Mouse (Mus musculus) ES-E14 (cell line): ENCODE measurements around the gene Arap1. TPM values are rescaled to one million over a fixed set of nuclear protein-coding genes. Genes with fewer than 3 reads are reported as not detected.

Experiments
- DNase-seq: peaks from one replicate; pipeline ENCODE4 v3.0.0-alpha.2; 2013; ENCODE audit warnings: low read depth, low spot score
- H3K27ac ChIP-seq: 2 replicates; pipeline ENCODE4 v1.5.1; 2012; ENCODE audit warnings: low read depth, mild to moderate bottlenecking, low read length, moderate library complexity, mixed read lengths; ENCODE audit not compliant: poor library complexity, insufficient read depth, severe bottlenecking
- H3K36me3 ChIP-seq: 2 replicates; pipeline ENCODE4 v1.6.1; 2012; ENCODE audit warnings: mild to moderate bottlenecking, low read length, moderate library complexity, mixed read lengths; ENCODE audit not compliant: control insufficient read depth, poor library complexity, insufficient read depth, severe bottlenecking
- H3K4me1 ChIP-seq, 2 experiments: fragments of 150-350 bp in 1 of 2; sonication (generic) in 1 of 2; 2 replicates each; pipeline ENCODE4 v1.6.1; 2012; ENCODE audit warnings: low read length in 2 of 2, mild to moderate bottlenecking in 1 of 2, mixed read lengths in 1 of 2; ENCODE audit not compliant: control insufficient read depth in 2 of 2, insufficient read depth in 2 of 2, poor library complexity in 1 of 2
- H3K4me3 ChIP-seq, 2 experiments: fragments of 150-350 bp in 1 of 2; sonication (generic) in 1 of 2; 2 replicates each; pipeline ENCODE4 v1.5.1; 2012; ENCODE audit warnings: low read length in 2 of 2, low read depth in 1 of 2, mild to moderate bottlenecking in 1 of 2, mixed read lengths in 1 of 2; ENCODE audit not compliant: insufficient read depth in 1 of 2, poor library complexity in 1 of 2, severe bottlenecking in 1 of 2
- H3K9ac ChIP-seq: 2 replicates; pipeline ENCODE4 v1.6.1; 2012; ENCODE audit warnings: low read depth, mild to moderate bottlenecking, low read length, mixed read lengths; ENCODE audit not compliant: poor library complexity, insufficient read depth, severe bottlenecking
- H3K9me3 ChIP-seq: fragments of 150-350 bp; sonication (generic); 2 replicates; pipeline ENCODE4 v1.6.1; 2012; ENCODE audit warnings: low read depth, mild to moderate bottlenecking, low read length; ENCODE audit not compliant: control insufficient read depth, insufficient read depth
- CHD2 ChIP-seq: IDR thresholded peaks from 2 replicates; pipeline ENCODE4 v1.6.1; 2014; ENCODE audit warnings: mild to moderate bottlenecking, low read depth, low read length, inconsistent platforms
- HCFC1 ChIP-seq: IDR thresholded peaks from 2 replicates; pipeline ENCODE4 v1.6.1; 2012; ENCODE audit warnings: low read length, inconsistent platforms, borderline replicate concordance; ENCODE audit not compliant: insufficient read depth
- MAFK ChIP-seq: IDR thresholded peaks from 2 replicates; pipeline ENCODE4 v1.6.1; 2014; ENCODE audit warnings: mild to moderate bottlenecking, low read depth, low read length, inconsistent platforms; ENCODE audit not compliant: insufficient read depth
- ZC3H11A ChIP-seq: IDR thresholded peaks from 2 replicates; pipeline ENCODE4 v1.6.1; 2012; ENCODE audit warnings: low read depth, mild to moderate bottlenecking, inconsistent platforms, low read length, borderline replicate concordance
- ZNF384 ChIP-seq: IDR thresholded peaks from 2 replicates; pipeline ENCODE4 v1.6.1; 2012; ENCODE audit warnings: low read depth, low read length, inconsistent platforms
- in situ Hi-C, 2 experiments: fragments of 600-800 bp; cut with MboI; formaldehyde crosslinking; loops; one replicate each; pipeline ENCODE4 v1.15.1; 2025; ENCODE audit warnings: low sequenced_read_pairs in 2 of 2, inconsistent platforms in 1 of 2; ENCODE audit not compliant: unreplicated experiment in 2 of 2
- total RNA-seq: library from RNA; depleted of rRNA; stranded (reverse); fragments of 300-350 nt; gene quantifications from 2 replicates; pipeline ENCODE4 v1.2.3, GENCODE M21; 2012

The Arap1 gene
- total RNA-seq, 1 experiment: 32.2 TPM

DNA sequence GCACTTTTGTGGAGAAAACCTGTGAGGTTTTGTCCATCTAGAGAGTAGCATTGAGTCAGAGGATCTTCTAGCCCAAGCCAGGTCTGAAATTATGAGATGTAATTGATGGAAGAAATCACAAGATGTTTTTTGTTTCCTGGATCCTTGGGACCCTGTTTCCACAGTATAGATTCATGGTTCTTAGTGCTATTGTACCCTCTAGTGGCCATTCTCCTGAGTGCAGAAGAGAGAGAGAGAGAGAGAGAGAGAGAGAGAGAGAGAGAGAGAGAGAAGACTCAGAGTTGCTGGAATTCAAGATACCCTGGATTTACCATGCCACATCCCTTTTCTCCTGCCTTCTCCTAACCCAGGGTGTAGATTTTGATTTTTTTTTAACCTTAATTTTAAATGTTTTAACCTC lies 26.3 kb downstream of the Arap1 start:
- DNase-seq: no peak
- Histone ChIP-seq H3K4me1 (peaks cover 1 to 8% of the 10 kb centered on the region in 2 experiments; a peak in 1 of 4 replicates), H3K9ac (no peak overlapping the region), H3K36me3 (no peaks in the 10 kb centered on the region; the same call in 1 of the 2 replicates), H3K9me3 (no peaks in the 10 kb centered on the region), H3K4me3 (no peak overlapping the region), H3K27ac (no peak overlapping the region)
- in situ Hi-C loops: no loop called here
- TF ChIP-seq HCFC1 (no peak), ZNF384 (no peak), MAFK (no peak), ZC3H11A (no peak), CHD2 (no peak)

DNA sequence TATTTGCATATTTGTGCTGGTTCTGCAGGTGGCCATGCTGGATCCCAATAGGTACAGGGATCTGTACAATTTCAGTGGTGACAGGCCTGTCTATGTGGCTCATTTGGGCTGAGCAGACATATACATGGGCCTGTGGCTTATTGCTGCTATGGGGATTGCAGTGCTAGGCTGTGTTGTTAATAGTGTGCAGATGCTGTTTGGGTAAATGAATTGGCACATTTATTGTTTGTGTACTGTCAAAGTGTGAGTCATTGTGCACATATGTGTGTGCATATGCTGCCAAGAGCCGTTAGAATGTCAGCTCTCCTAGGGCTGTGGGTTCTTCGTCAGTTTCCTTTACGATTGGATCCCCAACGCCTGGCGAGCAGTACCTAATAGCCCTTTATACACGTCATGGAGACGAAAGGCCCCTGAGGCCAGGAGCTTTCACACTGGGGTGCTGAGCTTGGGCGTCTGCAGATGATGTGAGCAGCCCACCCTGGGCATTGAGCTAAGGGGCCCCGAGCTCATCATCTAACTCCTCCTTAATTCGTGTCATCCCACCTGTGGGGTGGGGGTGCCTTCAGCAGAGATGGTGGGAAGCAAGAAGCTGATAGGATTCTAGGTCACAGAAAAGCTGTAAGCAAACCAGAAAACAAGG lies 29.0 kb downstream of the Arap1 start:
- Histone ChIP-seq H3K36me3 (no peaks in the 10 kb centered on the region; the same call in 1 of the 2 replicates), H3K9ac (no peak overlapping the region), H3K9me3 (no peaks in the 10 kb centered on the region), H3K4me1 (peaks cover 2 to 8% of the 10 kb centered on the region in 2 experiments; a peak in 1 of 4 replicates), H3K4me3 (no peak overlapping the region), H3K27ac (no peak overlapping the region)
- no peak for TF ChIP-seq MAFK
- in situ Hi-C loops: no loop called here
- DNase-seq: no peak

DNA sequence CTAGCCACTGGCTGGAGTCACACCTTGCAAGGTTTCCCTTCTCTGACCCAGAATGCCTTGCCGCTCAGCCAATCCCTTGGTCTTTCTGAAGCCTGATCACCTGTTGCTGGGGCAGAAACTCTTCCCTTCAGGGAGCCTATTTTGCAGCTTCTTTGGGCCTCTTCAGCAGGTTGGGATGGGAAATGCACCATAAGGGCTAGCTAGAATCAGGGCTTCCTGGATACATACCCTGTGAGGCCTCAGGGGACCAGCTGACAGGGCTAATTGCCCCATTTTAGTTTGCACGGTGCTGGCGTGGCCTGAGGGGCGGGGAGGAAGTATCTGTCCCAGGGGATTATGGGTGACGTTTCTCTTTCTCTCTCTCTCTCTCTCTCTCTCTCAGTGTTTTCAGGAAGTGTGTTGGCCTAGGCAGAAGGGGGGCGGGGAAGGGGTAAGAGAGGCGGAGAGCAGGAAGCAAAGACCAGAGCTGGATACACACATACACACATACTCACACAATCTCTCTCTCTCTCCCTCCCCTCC lies 29.9 kb downstream of the Arap1 start:
- DNase-seq: no peak
- Histone ChIP-seq H3K27ac (no peak overlapping the region), H3K36me3 (no peaks in the 10 kb centered on the region; the same call in 1 of the 2 replicates), H3K4me3 (no peak overlapping the region), H3K4me1 (peaks cover 3 to 8% of the 10 kb centered on the region in 2 experiments; a peak in 1 of 4 replicates), H3K9me3 (no peaks in the 10 kb centered on the region), H3K9ac (peak overlapping the region; percentile 38; the same call in 1 of the 2 replicates)
- in situ Hi-C loops: no loop called here
- TF ChIP-seq ZC3H11A (no peak), ZNF384 (no peak), HCFC1 (no peak), CHD2 (peak; percentile 90)

DNA sequence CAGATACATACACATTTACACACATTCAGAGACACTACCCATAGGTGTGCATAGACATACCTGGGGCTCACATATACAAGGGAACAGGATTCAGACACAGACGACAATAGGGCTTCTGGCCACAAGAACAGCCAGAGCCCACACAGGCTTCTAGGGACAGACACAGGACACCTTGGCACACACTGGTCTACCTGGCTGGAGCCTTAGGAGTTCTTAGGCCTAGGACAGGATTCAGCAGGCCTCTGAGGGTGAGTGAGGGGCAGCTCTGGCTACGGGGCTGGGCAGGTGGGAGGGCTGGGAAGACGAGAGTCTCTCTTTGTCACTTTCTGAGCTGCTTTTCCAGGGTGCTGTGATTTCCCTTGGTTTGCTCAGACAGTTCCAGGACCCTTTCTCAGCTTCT lies 30.4 kb downstream of the Arap1 start:
- Histone ChIP-seq H3K4me1 (peaks cover 3% of the 10 kb centered on the region in 2 experiments; a peak in 1 of 4 replicates), H3K36me3 (no peaks in the 10 kb centered on the region; the same call in 1 of the 2 replicates), H3K27ac (no peak overlapping the region), H3K4me3 (no peak overlapping the region), H3K9ac (no peak overlapping the region), H3K9me3 (no peaks in the 10 kb centered on the region)
- no peak for TF ChIP-seq ZNF384
- TF ChIP-seq CHD2: no peak
- no peak for TF ChIP-seq HCFC1
- no peak for TF ChIP-seq MAFK
- no peak for TF ChIP-seq ZC3H11A
- DNase-seq: no peak
- in situ Hi-C loops: no loop called here
